Mouse (Mus musculus) MEL (cell line): ENCODE results near the gene Tmem268. TPM values are rescaled to one million over a fixed set of nuclear protein-coding genes. Genes with fewer than 3 reads are reported as not detected.

Experiments
- DNase-seq: peaks from one replicate; pipeline ENCODE4 v3.0.0; 2011; ENCODE audit warnings: low read depth, low spot score
- H3K27ac ChIP-seq: 2 replicates; pipeline ENCODE4 v1.5.1; 2012; ENCODE audit warnings: low read depth, mild to moderate bottlenecking, control low read depth, low read length, moderate library complexity; ENCODE audit not compliant: control insufficient read depth
- H3K27me3 ChIP-seq, 2 experiments: fragments of 150-350 bp in 1 of 2; sonication (generic) in 1 of 2; 2 replicates each; pipeline ENCODE4 v1.6.1; 2012; ENCODE audit warnings: low read length in 2 of 2, mild to moderate bottlenecking in 2 of 2, improper control_type of control experiment in 1 of 2, moderate library complexity in 1 of 2; ENCODE audit not compliant: insufficient read depth in 2 of 2, control insufficient read depth in 1 of 2
- H3K36me3 ChIP-seq, 2 experiments: 2 replicates each; pipeline ENCODE4 v1.6.1; 2012 to 2014; ENCODE audit warnings: low read length in 2 of 2, improper control_type of control experiment in 1 of 2, inconsistent platforms in 1 of 2, mild to moderate bottlenecking in 1 of 2; ENCODE audit not compliant: insufficient read depth in 2 of 2, control insufficient read depth in 1 of 2
- H3K4me1 ChIP-seq, 2 experiments: fragments of 150-350 bp in 1 of 2; sonication (generic) in 1 of 2; 2 replicates each; pipeline ENCODE4 v1.6.1; 2012; ENCODE audit warnings: low read length in 2 of 2, improper control_type of control experiment in 1 of 2, mild to moderate bottlenecking in 1 of 2; ENCODE audit not compliant: insufficient read depth in 2 of 2, control insufficient read depth in 1 of 2
- H3K4me3 ChIP-seq, 2 experiments: fragments of 150-350 bp in 1 of 2; sonication (generic) in 1 of 2; 2 replicates each; pipeline ENCODE4 v1.5.1; 2012; ENCODE audit warnings: low read depth in 2 of 2, low read length in 2 of 2, mild to moderate bottlenecking in 2 of 2, moderate library complexity in 2 of 2, control low read depth in 1 of 2, improper control_type of control experiment in 1 of 2; ENCODE audit not compliant: control insufficient read depth in 1 of 2, insufficient read depth in 1 of 2
- H3K79me2 ChIP-seq: 2 replicates; pipeline ENCODE4 v1.6.1; 2012; ENCODE audit warnings: mild to moderate bottlenecking, low read length, moderate library complexity; ENCODE audit not compliant: control insufficient read depth, poor library complexity, insufficient read depth
- H3K9ac ChIP-seq: 2 replicates; pipeline ENCODE4 v1.6.1; 2012; ENCODE audit warnings: low read depth, mild to moderate bottlenecking, control low read depth, low read length, moderate library complexity; ENCODE audit not compliant: control insufficient read depth, poor library complexity, severe bottlenecking
- H3K9me3 ChIP-seq: fragments of 150-350 bp; sonication (generic); replicated peaks from 2 replicates; pipeline ENCODE4 v1.6.1; 2012; ENCODE audit warnings: mild to moderate bottlenecking, low read length, improper control_type of control experiment, moderate library complexity; ENCODE audit not compliant: insufficient read depth
- BHLHE40 ChIP-seq: IDR thresholded peaks from 2 replicates; pipeline ENCODE4 v1.6.1; 2012; ENCODE audit warnings: low read depth, mild to moderate bottlenecking, inconsistent platforms, low read length, improper control_type of control experiment, borderline replicate concordance
- CHD1 ChIP-seq: IDR thresholded peaks from 2 replicates; pipeline ENCODE4 v1.6.1; 2012; ENCODE audit warnings: low read depth, mild to moderate bottlenecking, inconsistent platforms, low read length, improper control_type of control experiment
- CTCF ChIP-seq, 3 experiments: IDR thresholded peaks in 2 of 3; conservative IDR thresholded peaks in 1 of 3; 2 replicates each; pipeline ENCODE4 v1.5.1; 2011 to 2012; ENCODE audit warnings: low read length in 3 of 3, low read depth in 2 of 3, mild to moderate bottlenecking in 2 of 3, improper control_type of control experiment in 1 of 3, inconsistent platforms in 1 of 3, mixed read lengths in 1 of 3, moderate library complexity in 1 of 3; ENCODE audit not compliant: control insufficient read depth in 1 of 3, insufficient read depth in 1 of 3, poor library complexity in 1 of 3, severe bottlenecking in 1 of 3
- ELF1 ChIP-seq: IDR thresholded peaks from 2 replicates; pipeline ENCODE4 v1.6.1; 2014; ENCODE audit warnings: low read depth, mild to moderate bottlenecking, inconsistent platforms, low read length, improper control_type of control experiment, moderate library complexity
- EP300 ChIP-seq, 2 experiments: IDR thresholded peaks; 2 replicates each; pipeline ENCODE4 v1.6.1; 2011; ENCODE audit warnings: improper control_type of control experiment in 2 of 2, low read length in 2 of 2, low read depth in 1 of 2, mild to moderate bottlenecking in 1 of 2
- GABPA ChIP-seq: IDR thresholded peaks from 2 replicates; pipeline ENCODE4 v1.6.1; 2012; ENCODE audit warnings: low read depth, mild to moderate bottlenecking, inconsistent platforms, low read length, improper control_type of control experiment, moderate library complexity
- GATA1 ChIP-seq: IDR thresholded peaks from 2 replicates; pipeline ENCODE4 v1.6.1; 2011; ENCODE audit warnings: low read depth, low read length, improper control_type of control experiment
- MAFK ChIP-seq: IDR thresholded peaks from 2 replicates; pipeline ENCODE4 v1.6.1; 2011; ENCODE audit warnings: low read depth, mild to moderate bottlenecking, low read length, improper control_type of control experiment, borderline replicate concordance
- MAX ChIP-seq: IDR thresholded peaks from 2 replicates; pipeline ENCODE4 v1.6.1; 2011; ENCODE audit warnings: low read length, improper control_type of control experiment
- MEF2A ChIP-seq: IDR thresholded peaks from 2 replicates; pipeline ENCODE4 v1.6.1; 2014; ENCODE audit warnings: low read depth, mild to moderate bottlenecking, inconsistent platforms, low read length, improper control_type of control experiment; ENCODE audit not compliant: poor library complexity, insufficient replicate concordance, severe bottlenecking; ENCODE audit errors: extremely low read depth
- MYB ChIP-seq: IDR thresholded peaks from 2 replicates; pipeline ENCODE4 v1.6.1; 2011; ENCODE audit warnings: mild to moderate bottlenecking, low read depth, low read length, improper control_type of control experiment
- MYC ChIP-seq: IDR thresholded peaks from 2 replicates; pipeline ENCODE4 v1.6.1; 2011; ENCODE audit warnings: low read depth, mild to moderate bottlenecking, low read length, improper control_type of control experiment, moderate library complexity
- NRF1 ChIP-seq: IDR thresholded peaks from 2 replicates; pipeline ENCODE4 v1.6.1; 2014; ENCODE audit warnings: low read depth, mild to moderate bottlenecking, inconsistent platforms, low read length, improper control_type of control experiment, moderate library complexity; ENCODE audit not compliant: poor library complexity, insufficient read depth, severe bottlenecking
- POLR2AphosphoS2 ChIP-seq: IDR thresholded peaks from 2 replicates; pipeline ENCODE4 v1.6.1; 2011; ENCODE audit warnings: low read length, improper control_type of control experiment
- POLR2AphosphoS5 ChIP-seq: IDR thresholded peaks from 2 replicates; pipeline ENCODE4 v1.6.1; 2012; ENCODE audit warnings: low read depth, borderline replicate concordance, mild to moderate bottlenecking, inconsistent platforms, low read length, moderate library complexity, mixed read lengths
- RCOR1 ChIP-seq: IDR thresholded peaks from 2 replicates; pipeline ENCODE4 v1.6.1; 2012; ENCODE audit warnings: low read depth, mild to moderate bottlenecking, inconsistent platforms, low read length, improper control_type of control experiment
- SIN3A ChIP-seq: IDR thresholded peaks from 2 replicates; pipeline ENCODE4 v1.6.1; 2012; ENCODE audit warnings: low read length, improper control_type of control experiment, inconsistent platforms
- TCF12 ChIP-seq: IDR thresholded peaks from 2 replicates; pipeline ENCODE4 v1.6.1; 2014; ENCODE audit warnings: low read depth, mild to moderate bottlenecking, inconsistent platforms, low read length, improper control_type of control experiment, moderate library complexity
- UBTF ChIP-seq: IDR thresholded peaks from 2 replicates; pipeline ENCODE4 v1.6.1; 2012; ENCODE audit warnings: low read depth, mild to moderate bottlenecking, inconsistent platforms, low read length, improper control_type of control experiment, moderate library complexity, borderline replicate concordance; ENCODE audit not compliant: insufficient read depth
- USF2 ChIP-seq, 2 experiments: IDR thresholded peaks; 2 replicates each; pipeline ENCODE4 v1.6.1; 2011 to 2012; ENCODE audit warnings: improper control_type of control experiment in 2 of 2, low read length in 2 of 2, borderline replicate concordance in 1 of 2, inconsistent platforms in 1 of 2, low read depth in 1 of 2, mild to moderate bottlenecking in 1 of 2; ENCODE audit not compliant: insufficient read depth in 1 of 2
- ZNF384 ChIP-seq: IDR thresholded peaks from 2 replicates; pipeline ENCODE4 v1.6.1; 2012; ENCODE audit warnings: low read depth, mild to moderate bottlenecking, inconsistent platforms, low read length, improper control_type of control experiment
- polyA plus RNA-seq, 2 experiments: library from polyadenylated mRNA; stranded (reverse) in 1 of 2; unstranded in 1 of 2; fragments of >175 nt in 1 of 2; fragments of >200 nt in 1 of 2; gene quantifications; 2 replicates each; pipeline versions ENCODE4 v1.2.1 to v1.2.4; 2012; ENCODE audit warnings: low replicate concordance in 2 of 2, low read depth in 1 of 2; ENCODE audit not compliant: insufficient read length in 2 of 2, insufficient read depth in 1 of 2, missing spikeins in 1 of 2
- total RNA-seq: library from RNA; depleted of rRNA; stranded (reverse); fragments of 300-350 nt; gene quantifications from 2 replicates; pipeline ENCODE4 v1.2.3, GENCODE M21; 2012

Gene Tmem268
- total and polyA plus RNA-seq, 3 experiments = 8.1 to 11.3 TPM; not detected in 1

DNA sequence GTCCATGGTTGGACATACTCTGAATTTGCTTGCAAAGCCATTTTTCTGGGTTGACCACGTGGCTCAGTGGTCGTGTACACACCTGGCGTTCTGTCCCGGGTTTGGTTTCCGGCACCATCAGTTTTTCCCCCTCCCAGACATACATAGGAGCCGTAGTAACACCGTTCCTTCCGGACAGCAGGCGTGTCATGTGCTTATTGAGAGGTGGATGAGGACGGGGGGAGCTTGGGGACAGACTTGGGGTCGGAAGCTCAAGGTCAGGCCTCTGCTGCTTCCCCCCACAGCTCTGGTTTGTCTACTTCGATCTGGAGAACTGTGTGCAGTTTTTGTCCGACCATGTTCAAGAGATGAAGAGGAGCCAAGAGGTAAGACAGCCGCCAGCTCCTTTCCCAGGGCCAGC, 21.1 kb downstream of the Tmem268 start:
- Histone ChIP-seq H3K9ac (no peak overlapping the region), H3K27ac (no peak overlapping the region), H3K4me3 (no peak overlapping the region), H3K36me3 (no peaks in the 10 kb centered on the region), H3K4me1 (no peaks in the 10 kb centered on the region), H3K9me3 (no peaks in the 10 kb centered on the region), H3K79me2 (no peaks in the 10 kb centered on the region), H3K27me3 (no peaks in the 10 kb centered on the region)
- no peak for DNase-seq
- no peak for TF ChIP-seq UBTF
- no peak for TF ChIP-seq TCF12
- no peak for TF ChIP-seq GATA1
- no peak for TF ChIP-seq USF2 (IDR thresholded peaks at IDR 0.05; ENCODE audit: borderline replicate concordance in 1 of 2, insufficient read depth in 1 of 2, low read depth in 1 of 2, low read length in 2 of 2)

DNA sequence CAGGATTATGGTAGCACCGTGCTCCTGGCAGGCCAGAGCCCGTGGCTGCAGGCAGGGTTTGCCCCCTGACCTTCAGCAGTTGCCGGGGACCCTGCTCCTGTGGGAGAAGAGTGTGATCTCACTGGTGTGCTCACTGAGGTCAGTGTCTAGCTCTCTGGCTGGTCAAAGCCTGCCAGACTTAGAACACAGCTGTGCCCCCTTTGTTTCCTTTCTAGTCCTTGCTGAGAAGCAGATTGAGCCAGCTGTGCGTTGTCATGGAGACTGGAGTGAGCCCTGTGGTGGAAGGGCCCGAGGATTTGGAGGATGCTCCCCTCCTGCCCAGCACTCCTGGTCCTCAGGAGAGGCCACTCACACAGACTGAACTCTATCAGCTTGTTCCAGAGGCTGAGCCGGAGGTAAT, 21.5 kb downstream of the Tmem268 start:
- no peak overlapping the region for H3K4me3 ChIP-seq
- H3K27me3 ChIP-seq = no peaks in the 10 kb centered on the region
- H3K27ac ChIP-seq = no peak overlapping the region
- H3K9me3 ChIP-seq = no peaks in the 10 kb centered on the region
- no peaks in the 10 kb centered on the region for H3K79me2 ChIP-seq
- no peak for DNase-seq
- TF ChIP-seq MYB (no peak), MEF2A (no peak), ELF1 (no peak), CTCF (IDR thresholded peaks at IDR 0.05 in 2 of 3, conservative IDR thresholded peaks at IDR 0.05 in 1 of 3; ENCODE audit: control insufficient read depth in 1 of 3, insufficient read depth in 1 of 3, low read depth in 2 of 3, low read length in 3 of 3, poor library complexity in 1 of 3, severe bottlenecking in 1 of 3) (no peak), SIN3A (no peak), GABPA (no peak), USF2 (IDR thresholded peaks at IDR 0.05; ENCODE audit: borderline replicate concordance in 1 of 2, insufficient read depth in 1 of 2, low read depth in 1 of 2, low read length in 2 of 2) (no peak), CHD1 (no peak), UBTF (no peak), POLR2AphosphoS2 (no peak), NRF1 (no peak), BHLHE40 (no peak), MYC (no peak), POLR2AphosphoS5 (no peak), RCOR1 (no peak), EP300 (IDR thresholded peaks at IDR 0.05; ENCODE audit: low read depth in 1 of 2, low read length in 2 of 2) (no peak), ZNF384 (no peak), MAFK (no peak), MAX (no peak)
- H3K36me3 ChIP-seq = no peaks in the 10 kb centered on the region
- H3K9ac ChIP-seq = no peak overlapping the region
- no peaks in the 10 kb centered on the region for H3K4me1 ChIP-seq
